Mouse (Mus musculus): Measurements from ENCODE around the gene Trim67.

The Trim67 gene

GRCm38 (mm10) chr8:124872690-124873089 lies 79.8 kb downstream of the Trim67 start:
- no peak for DNase-seq (ENCODE audit: low spot score in 2 of 2)

- no peak for DNase-seq (ENCODE audit: low spot score in 2 of 2)
Observed at GRCm38 (mm10) chr8:124878141-124878540, 85.2 kb downstream of the Trim67 start.

- DNase-seq (ENCODE audit: low spot score in 2 of 2): no peak
Observed at GRCm38 (mm10) chr8:124878946-124879526, 86.1 kb downstream of the Trim67 start.
